Mouse (Mus musculus) heart, adult 9 months (tissue): ENCODE results near the gene Ildr1.
A peak's percentile ranks its signal among the peaks of the same experiment; 100 is the strongest.

ENCODE experiments used
- DNase-seq, 2 experiments: peaks; one replicate each; pipeline ENCODE4 v3.0.0; 2022; ENCODE audit warnings: low spot score in 2 of 2

Gene Ildr1

DNA sequence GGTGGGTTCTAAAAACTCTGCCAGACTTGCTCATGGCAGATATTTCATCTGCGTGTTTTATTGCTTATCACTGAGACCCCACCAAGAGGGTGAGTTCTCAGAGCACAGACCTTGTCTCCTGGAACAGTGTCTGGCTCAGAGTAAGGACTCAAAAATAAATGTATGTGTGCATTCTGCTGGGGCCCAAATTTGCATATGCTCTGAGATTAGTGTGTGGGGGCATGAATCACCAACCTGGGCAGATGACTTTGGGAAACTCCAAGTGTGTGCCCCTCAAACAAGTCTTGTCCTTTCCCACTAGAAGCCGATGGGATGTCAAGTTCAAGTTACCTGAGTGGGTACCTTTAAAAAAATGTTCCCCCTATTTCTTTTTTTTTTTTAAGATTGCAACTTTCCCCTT is 6.7 kb downstream of the Ildr1 start:
- DNase-seq = no peak

DNA sequence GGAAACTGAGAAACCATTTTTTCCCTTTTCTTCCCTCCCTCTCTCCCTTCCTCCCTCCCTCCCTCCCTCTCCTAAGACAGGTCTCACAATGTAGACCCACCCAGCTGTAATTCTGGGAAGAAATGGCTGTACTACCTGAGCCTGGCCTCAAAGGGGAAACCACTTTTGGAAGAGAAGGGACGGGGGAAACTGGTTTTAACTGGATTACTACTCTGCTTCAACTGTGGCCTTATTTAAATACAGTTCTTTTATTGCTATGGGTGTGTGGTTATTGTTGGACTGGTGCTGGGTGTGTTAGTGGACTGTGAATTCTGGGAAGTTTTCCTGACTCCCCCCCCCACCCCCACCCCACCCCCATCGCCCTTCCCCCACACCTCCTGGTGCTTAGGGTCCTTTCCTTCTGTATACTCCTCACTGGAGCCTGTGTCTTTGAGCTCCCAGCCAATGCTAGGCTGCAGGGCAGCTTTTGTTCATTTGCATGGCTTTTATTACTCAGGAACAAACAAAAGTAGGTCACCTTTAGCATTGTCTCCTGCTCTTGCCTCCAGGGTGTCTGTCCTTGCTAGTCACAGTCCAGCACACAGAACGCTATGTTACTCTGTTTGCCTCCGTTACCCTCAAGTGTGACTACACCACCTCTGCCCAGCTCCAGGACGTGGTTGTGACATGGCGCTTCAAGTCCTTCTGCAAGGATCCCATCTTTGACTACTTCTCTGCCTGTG is 14.1 kb downstream of the Ildr1 start:
- DNase-seq = no peak

DNA sequence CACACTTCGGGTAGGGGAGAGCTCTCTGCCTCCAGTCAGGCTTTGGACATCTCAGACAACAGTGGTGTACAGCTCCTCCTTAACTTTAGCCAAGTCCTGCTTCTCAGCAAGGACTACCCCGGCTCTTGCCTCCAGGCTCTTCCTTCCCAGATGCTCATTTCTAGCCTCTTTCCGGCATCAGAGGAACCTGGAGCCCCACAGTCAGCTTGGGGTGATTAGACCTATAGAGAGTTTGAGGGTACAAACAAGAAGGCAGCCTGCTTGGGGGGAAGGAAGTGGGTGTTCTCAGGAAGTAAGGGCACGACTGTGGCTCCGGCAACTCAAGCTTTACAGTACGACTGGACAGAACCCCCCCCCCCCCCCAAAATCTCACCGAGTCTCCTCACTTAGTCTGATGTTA is 15.0 kb downstream of the Ildr1 start:
- DNase-seq = no peak

DNA sequence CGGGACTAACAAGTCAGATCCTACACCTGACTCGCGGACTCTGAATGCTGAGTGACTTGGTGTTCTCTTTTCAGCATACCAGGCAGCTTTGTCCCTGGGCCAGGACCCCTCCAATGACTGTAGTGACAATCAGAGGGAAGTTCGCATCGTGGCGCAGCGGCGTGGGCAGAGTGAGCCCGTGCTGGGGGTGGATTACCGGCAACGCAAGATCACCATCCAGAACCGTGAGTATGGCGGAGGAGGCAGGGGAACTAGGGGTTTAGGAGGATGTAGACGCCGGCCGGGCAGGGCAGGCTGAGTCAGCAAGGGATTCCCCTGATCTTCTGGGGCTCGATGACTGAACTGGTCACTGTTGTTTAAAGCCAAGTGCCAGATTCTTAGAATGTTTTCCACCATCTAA is 15.6 kb downstream of the Ildr1 start:
- peak in 1 of 2 experiments; percentile 13 for DNase-seq

DNA sequence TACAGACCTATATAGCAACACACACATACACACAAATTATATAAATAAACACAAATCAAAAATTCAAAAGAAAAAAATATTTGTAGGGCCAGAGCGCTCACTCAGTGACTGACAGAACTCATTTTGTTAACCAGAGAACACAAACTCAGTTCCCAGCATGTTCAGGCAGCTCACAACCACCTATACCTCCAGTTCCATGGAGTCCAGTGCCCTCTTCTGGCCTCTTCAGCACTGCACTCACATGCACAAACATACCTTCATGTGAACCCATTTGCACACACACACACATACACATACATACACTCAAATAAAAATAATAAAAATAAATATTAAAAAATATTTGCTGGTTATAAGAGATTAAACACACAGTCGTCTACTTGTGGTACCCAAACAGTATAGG is 17.0 kb downstream of the Ildr1 start:
- no peak for DNase-seq

DNA sequence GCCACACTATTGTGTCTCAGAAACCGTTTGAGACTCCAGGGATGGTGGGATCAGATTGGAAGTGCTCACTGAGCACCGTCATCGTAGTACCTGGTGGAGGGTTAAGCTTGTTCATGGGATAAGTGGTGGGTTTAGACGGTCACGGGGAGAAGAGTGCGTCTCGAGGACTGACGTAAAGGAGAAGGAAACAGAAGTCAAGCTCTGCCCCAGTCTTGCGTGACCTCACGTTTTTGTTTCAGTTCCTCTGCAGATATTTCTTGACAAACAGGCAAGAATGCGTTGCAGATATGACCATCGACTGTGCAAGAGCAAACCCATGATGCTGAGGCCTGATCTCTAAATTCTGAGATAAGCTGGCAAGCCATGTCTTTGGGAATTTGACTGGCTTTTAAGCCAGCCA is 18.0 kb downstream of the Ildr1 start:
- peak; percentile 11 to 52 for DNase-seq

DNA sequence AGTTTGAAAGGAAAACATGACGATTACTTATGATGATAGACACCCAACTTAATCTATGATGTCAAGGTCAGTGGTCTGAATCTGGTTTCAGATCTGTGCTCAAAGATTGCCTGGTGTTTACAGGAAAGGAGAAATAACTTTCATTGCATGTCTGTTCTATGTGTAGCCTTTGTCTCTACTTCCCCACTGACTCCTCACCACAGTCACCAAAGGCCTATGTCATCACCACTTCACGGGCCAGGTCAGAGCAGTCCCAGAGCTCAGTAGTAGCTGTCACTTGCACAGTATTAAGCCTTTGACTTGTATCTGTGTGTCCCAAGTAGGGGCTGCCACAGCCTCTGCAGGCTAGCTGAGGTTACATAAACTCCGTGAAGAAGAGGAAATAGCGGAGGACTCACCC is 23.7 kb downstream of the Ildr1 start:
- no peak for DNase-seq

DNA sequence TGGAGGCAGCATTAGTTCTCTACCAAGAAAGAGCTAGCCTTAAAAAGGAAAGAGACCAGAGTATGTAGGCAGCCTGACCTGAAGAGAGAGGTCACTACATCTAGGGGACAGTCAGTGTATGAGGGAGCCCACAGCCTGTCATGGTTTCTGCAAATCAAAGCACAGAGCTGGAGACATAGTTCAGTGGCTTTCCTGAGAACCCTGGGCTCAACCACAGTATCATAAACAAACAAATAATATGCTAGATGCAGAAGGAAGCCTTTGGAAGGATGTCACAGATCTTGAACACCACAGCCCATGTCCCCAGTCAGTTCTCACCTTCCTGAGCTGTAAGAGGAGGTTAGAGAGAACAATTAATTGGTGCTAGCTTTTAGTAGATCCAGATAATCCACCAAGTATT is 24.9 kb downstream of the Ildr1 start:
- DNase-seq = no peak

DNA sequence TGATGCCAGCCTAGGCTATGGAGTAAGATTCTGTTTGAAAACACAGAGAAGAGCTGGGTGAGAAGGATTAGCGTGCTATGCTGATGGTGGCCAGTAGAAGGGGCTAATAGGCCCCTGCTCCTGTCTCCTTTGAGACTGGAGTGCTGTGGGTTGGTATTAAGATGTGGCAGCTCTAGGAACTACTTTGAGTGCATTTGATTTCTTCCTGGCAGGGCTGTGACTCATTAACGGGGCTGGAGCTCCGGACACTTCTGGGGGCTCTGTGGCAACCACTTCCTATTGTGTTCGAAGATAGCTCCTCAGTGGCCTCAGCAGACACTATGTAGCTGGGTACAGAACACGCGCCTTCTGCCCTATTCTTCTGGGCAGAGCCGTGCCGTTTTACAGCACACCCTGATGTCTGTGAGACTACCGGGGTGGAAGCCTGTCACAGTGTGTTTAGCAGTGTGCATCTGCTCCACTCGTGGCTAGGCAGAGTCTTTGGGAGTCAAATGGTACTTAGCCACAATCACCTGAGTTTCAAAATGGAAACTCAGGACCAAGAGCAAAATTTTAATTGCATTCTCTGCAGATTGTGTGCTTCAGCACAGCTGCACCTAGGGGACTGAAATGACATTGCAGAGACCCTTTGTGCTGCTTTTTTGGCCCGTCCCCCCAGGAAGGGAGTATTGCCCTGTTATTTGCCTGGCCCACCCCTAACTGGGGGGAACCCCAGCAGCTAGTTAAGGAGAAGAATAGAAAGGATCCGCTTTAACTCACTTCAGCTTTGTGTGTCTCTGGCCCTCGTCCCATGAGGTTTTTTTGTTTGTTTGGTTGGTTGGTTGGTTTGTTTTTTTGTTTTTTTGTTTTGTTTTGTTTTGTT is 26.6 kb downstream of the Ildr1 start:
- DNase-seq = no peak

DNA sequence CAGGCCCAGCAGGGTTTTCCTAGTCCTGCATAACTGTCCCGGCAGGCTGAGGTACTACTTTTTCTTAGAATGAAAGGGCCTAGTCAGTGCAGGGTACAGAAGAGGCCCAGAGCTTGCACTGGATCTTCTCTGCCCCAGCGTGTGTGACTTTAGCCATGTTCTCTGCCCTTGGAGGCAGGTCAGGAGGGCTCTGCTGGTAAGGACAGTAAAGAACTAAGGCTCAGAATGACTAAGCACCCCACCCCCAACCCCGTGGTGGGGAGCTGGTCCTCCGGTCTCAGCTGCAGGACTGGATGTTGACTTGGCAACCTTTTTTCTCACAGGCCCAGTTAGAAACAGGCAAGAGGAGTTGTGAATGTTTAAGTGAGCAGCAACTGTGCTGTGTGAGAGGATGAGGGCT is 29.0 kb downstream of the Ildr1 start:
- no peak for DNase-seq

DNA sequence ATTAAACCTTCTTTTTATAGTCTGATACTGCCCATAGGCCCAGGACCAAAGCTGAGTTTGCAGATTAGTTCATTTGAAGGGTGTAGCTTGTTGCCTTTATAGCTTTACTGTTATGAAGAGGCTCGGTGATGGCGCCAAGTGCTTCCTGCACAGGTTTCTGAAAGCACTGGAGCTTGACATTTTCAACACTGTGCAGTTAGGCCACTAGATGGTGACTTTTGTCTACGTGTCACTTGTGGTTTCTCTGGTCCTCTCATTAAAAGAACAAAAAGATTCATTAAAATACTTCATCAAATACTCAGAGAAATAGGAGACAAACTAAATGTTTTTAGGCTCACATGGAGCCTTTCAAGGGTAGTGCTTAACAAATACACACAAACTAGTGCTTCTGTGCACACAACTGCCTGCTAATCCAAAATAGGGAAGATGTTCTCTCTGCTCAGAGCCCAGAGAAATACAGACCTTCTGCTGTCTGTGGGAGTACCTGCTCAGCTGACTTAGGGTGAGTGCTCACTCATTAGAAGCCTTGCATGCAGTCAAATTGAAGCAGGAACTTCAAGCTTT is 30.2 kb downstream of the Ildr1 start:
- DNase-seq = no peak

DNA sequence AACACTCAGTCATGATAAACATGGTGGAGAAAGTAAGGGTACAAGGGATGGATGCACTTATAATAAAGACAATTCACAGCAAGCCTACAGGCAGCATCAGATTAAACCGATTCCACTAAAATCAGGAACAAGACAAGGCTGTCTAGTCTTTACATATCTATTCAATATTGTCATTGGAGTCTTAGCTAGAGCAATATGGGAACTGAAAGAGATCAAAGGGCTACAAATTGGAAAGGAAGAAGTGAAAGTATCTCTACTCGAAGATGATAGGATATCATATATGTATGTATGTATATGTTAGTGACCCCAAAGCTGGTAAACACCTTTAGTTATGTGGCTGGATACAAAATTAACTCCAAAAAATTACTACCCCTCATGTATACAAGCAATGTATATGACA is 35.2 kb downstream of the Ildr1 start:
- DNase-seq = no peak

DNA sequence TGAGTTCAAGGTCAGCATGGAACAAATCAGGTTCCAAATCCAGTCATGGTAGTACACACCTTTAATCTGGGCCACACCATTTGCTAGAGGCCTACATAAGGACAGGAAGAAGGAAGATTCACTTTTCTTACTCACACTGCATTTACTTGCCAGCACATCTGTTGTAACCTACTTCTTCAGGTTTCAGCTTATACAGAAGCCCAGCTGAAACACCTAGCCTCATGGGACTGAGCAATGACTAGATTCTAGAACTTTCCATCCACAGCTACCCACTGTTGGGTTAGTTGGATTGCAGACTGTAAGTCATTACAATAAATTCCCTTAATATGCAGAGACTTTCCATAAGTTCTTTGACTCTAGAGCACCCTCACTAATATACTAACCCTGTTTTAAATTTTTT is 38.8 kb downstream of the Ildr1 start:
- no peak for DNase-seq

DNA sequence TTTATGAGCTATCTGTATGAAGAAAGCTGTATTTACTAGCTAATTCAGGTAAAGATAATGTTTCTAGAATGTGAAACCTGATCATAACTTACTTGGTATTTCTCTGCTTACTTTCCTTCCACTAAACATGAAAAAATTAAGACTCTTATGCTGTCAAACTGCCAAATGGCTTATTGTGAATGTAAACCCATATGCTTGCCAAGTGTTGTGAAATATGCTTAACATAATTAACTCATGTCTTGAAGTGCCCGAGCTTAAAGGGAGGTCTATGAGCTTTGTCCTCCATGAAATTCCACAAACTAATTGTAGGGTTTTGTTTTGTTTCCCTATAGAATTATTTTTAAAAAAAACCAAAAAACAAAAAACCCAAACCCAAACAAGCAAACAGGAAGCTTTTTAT is 40.0 kb downstream of the Ildr1 start:
- DNase-seq = no peak

DNA sequence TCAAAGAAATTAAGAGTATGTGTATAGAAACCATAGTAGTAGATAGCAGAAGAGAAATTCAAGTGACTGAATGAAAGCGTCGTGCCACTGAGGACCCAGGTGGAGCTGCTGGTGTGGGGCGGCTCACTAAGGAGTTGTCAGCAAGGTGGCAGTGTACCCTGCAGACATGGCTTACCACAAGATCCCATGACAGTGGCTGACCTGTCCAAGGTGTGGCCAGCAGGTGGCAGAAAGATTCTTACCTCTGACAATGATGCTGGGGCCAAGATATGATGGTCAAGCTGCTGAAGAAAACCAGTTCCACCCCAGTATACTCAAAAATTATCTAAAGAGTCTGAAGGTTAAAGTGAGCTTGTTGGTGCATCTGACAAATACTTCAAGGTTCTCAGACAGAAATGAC is 41.6 kb downstream of the Ildr1 start:
- DNase-seq = no peak

DNA sequence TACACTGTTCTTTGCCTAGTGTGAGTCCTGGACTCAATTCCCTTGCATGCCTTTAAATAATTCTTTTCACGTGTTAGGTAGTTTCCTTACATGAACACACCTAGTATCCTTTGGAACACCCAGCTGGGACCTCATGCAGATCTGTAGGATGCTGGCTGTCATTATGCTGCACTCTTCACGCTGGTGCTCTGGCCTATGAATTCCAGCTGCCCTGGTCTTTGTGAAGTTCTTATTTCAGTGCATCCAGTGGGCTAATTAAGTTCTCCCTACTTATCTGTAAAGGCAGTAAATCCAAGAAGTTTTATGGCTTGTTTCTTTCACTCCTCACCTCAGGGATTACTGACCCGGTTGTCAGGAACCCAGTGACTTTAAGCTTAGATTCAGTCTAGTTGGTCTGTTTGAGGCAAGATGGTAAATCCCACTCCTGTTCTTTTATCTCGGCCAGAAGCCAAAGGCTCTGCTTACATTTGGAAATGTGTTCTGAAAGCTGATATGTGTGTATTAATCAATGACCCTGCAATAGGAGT is 45.7 kb downstream of the Ildr1 start:
- no peak for DNase-seq

DNA sequence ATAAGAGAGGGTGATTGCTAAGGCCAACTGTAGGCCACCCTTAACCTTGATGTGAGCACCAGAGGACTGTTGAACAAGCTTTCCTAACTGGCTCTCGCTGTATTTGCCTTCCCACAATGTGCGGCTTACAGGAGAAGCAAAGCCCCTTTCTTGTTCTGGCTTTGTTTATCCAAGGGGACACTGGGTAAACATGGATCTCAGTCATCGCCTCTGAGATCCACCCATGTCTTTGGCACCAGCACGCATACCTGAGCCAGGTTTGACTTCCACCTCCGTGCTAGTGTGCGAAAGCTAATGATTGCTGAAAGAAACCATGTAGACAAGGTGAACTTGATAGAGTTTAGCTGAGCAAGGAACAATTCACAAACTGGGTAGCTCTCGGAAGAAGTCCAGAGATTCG is 49.8 kb downstream of the Ildr1 start:
- no peak for DNase-seq

DNA sequence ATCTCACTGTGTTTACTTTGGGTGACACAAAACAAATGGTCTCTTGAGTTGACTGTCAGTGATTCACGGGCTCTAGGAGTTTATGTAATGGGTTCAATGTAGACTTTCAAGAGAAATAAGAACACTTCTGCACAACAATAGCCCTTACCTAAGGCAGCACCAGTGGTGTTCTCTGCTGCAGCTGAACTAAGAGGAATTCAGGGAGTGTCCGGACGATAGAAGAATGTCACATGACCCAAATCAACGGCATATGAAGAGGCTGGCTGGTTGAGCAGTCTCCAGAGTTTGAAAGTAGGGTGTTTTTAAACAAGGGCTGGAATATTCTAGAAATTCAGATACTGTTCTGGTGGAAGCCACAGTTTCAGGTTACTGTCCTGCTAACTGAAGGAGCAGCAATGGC is 53.3 kb downstream of the Ildr1 start:
- DNase-seq = no peak

DNA sequence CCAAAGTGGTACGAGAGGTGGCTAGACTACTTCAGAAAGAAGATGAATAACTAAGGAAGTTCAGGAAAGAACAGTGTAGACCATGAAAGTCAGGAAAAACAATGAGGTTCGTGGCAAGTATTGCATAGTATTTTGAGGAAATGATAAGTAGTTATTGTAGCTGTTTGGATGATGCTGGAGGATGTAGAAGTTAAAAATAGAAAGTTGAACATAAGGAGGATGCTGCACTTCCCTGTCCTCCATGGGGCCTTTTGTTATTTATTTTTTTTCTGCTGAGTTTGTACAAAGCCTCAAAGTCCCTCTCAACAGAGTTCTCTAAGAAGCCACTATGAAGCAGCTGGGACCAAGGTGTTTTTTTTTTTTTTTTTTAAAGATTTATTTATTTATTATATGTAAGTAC is 54.0 kb downstream of the Ildr1 start:
- DNase-seq = peak in 1 of 2 experiments; percentile 35

DNA sequence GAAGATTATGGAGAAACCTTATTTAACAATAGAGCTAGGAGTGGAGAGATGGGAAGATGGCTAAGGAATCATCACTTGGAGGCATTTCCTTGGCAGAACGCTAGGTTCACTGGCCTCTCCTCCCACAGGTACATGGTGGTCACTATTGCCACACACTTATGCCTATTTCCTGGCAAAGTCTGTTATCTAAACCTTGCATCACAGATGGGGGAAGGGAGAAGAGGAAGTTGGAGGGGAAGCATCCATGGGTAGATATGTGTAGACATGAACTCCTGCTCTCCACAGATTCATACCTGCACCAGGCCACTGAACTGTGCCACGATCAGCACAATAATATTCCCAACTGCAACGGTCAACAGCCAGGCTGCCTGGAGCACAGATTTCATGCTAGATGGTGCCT is 58.2 kb downstream of the Ildr1 start:
- DNase-seq = no peak

DNA sequence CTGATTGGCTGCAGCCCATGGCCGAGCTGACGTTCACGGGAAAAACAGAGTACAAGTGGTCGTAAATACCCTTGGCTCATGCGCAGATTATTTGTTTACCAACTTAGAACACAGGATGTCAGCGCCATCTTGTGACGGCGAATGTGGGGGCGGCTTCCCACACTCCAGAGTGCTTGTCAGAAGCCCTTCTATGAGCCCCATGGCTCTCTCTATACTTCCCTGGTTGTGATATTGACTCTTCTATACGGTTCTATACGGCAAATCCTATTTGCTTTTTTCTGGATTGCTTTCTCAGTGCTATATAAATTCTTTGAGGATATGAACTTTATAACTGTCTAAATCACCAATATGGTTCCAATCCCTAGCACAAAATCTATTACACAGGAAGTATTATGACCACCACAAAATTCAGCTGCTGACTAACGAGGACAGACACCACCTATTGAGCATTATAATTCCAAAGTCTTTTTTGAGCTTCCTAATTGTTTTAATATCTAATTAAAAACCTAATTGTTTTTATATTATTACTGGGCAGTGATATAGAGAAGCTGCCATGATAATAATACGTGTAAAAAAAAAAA is 76.5 kb downstream of the Ildr1 start:
- DNase-seq = no peak

DNA sequence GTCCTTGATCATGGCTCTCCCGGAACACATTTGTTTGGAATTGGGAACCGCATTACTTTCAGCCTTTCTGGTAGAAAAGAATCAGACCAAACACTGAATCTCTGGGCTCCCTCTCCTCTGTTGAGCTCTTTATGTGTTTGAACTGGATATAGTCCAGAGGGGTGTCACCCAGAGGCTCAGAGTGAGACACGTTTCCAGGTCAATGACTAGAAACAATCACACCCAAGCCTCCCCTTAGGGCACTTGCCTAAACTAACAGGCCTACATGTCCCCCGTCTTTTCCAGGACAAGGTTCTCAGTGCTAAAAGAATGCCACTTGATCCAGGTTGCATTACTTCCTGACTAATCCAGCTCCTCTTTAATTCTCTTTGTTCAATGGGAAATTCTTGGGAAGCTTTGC is 77.1 kb downstream of the Ildr1 start:
- no peak for DNase-seq
